Mouse (Mus musculus) myocyte (in vitro differentiated cells): ENCODE data around the gene Msln.

Source experiments
- POLR2AphosphoS2 ChIP-seq: IDR thresholded peaks from one replicate; pipeline ENCODE4 v1.6.1; 2011; ENCODE audit warnings: low read depth, control low read depth; ENCODE audit not compliant: insufficient read length
- TCF12 ChIP-seq: IDR thresholded peaks from one replicate; pipeline ENCODE4 v1.6.1; 2011; ENCODE audit warnings: mild to moderate bottlenecking, control low read depth; ENCODE audit not compliant: poor library complexity, insufficient read depth, severe bottlenecking

- TF ChIP-seq TCF12 (no peak), POLR2AphosphoS2 (no peak)
Measured at GRCm38 (mm10) chr17:25765886-25766285, 11.7 kb upstream of the Msln start.
